Mouse (Mus musculus): ENCODE data around the gene Banp.

Banp gene

GRCm38 (mm10) chr8:121980792-121981519, 31.4 kb downstream of the Banp start:
- DNase-seq (ENCODE audit: low spot score in 2 of 2) = no peak

DNA sequence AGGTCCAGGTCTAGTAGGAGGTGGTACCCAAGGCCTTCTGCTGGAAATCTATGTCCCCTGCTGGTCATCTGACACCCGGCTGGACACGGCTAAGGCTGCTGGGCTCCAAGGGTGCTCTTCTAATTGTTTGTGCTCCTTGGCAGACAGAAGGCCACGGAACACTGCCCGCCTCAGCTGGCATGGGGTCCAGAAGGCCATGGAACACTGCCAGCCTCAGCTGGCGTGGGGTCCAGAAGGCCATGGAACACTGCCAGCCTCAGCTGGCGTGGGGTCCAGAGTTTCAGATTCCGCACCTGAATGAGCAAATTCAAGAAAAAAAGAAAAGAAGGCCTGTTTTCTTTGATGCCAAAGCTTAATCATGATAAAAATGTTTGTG, 32.0 kb downstream of the Banp start:
- DNase-seq (ENCODE audit: low spot score in 2 of 2) = peak in 1 of 2 experiments; percentile 56

- no peak for DNase-seq (ENCODE audit: low spot score in 2 of 2)
Observed at GRCm38 (mm10) chr8:121985673-121986072, 36.1 kb downstream of the Banp start.

DNA sequence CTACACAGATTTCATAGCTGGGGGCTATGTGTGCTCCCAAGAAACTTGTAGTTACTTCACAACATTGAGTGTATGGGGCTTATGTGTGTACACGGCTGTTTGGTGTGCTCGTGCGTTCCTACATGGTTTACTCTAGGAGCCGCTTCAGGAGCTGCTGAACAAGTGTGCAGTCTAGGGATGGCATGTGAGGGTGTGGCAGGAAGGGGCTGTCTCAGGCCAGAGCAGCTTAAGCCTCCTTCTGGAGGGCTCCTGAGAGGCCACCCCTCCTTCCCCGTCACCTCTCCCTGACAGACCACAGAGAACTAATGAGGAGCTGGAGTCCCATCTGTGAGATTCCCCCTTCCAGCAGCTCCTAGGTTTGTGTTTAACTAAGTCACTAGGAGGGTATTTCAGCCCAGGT, 38.3 kb downstream of the Banp start:
- no peak for DNase-seq (ENCODE audit: low spot score in 2 of 2)

GRCm38 (mm10) chr8:121990506-121991255, 41.1 kb downstream of the Banp start:
- DNase-seq (ENCODE audit: low spot score in 2 of 2) = no peak

- no peak for DNase-seq (ENCODE audit: low spot score in 2 of 2)
Observed at GRCm38 (mm10) chr8:121991611-121992010, 42.1 kb downstream of the Banp start.

- no peak for DNase-seq (ENCODE audit: low spot score in 2 of 2)
Observed at GRCm38 (mm10) chr8:121992911-121993310, 43.4 kb downstream of the Banp start.

DNA sequence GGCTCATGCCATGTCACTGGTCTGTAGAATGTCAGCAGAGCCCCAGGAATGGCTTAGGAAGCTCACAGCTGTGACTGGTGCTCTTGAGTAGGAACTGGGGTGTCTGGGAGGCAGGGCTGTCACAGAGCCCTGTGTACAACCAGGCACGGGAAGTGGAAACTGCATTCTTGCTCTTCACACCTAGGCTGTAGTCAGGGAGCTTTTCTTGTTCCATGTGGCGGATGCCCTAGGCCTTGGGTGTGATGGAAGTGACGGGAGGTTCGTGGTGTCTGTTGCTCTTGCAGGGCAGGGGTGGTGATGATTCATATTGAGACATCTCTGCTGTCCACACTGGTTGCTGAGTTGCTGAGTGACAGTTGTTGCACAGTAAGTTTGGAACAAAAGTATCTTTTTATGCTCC, 45.6 kb downstream of the Banp start:
- DNase-seq (ENCODE audit: low spot score in 2 of 2) = no peak

DNA sequence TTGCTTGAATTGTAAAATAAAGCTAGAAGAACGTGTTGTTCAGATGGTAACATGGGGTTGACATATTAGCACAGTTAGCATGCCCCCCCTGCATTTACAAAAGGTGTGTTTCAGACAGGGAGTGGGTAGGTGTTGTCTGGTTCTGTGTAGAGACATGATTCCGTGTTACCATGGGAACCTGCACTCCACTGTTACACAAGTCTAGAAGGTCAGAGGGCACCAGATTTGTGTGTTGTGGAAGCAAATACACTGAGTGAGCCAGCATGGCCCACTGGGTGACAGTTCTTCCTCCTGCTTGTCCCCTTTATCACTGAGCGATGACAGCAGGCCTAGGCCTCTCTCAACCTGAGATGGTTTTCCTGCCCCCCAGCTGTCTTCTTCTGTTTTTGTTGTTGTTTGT, 46.3 kb downstream of the Banp start:
- no peak for DNase-seq (ENCODE audit: low spot score in 2 of 2)

GRCm38 (mm10) chr8:121998631-121999030, 49.1 kb downstream of the Banp start:
- DNase-seq (ENCODE audit: low spot score in 2 of 2) = no peak

DNA sequence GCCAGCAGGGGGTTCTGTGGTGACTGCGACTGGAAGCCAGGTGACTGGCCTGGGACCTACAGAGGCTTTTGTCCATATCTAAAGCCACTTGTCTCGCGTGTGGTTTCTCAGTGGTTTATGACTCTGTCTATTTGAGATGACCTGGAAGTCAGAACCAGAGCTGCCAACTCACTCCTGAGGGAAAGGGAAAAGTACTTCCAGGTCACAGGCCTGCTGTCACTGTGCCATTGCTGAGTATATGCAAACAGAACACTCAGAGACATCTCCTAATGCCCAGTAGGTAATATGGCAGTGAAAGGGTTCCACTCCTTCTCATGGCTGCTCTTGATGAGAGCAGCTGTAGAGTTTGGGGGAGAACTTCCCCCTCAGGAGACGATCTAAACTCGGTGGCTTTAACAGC, 49.7 kb downstream of the Banp start:
- DNase-seq (ENCODE audit: low spot score in 2 of 2) = no peak

- no peak for DNase-seq (ENCODE audit: low spot score in 2 of 2)
Observed at GRCm38 (mm10) chr8:122001339-122002115, 52.0 kb downstream of the Banp start.

DNA sequence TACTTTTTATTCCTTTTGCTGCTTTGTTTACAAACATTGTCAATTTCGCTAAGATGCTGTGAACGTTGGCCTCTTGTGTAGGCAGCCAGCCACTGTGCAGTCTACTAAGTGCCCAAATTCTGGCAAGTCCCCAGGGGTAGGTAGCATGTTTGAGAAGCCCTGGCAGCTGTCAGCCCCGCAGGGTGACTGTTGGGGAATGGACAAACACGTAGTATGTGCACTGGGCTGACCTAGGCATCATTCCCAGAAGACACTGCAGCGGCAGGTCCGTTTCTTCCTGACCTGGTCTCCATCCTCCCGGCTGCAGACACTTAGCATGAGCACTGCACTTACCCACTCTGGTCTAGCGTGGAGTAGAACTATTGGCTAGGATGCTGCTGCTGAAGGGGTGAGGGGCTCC, 54.1 kb downstream of the Banp start:
- no peak for DNase-seq (ENCODE audit: low spot score in 2 of 2)

DNA sequence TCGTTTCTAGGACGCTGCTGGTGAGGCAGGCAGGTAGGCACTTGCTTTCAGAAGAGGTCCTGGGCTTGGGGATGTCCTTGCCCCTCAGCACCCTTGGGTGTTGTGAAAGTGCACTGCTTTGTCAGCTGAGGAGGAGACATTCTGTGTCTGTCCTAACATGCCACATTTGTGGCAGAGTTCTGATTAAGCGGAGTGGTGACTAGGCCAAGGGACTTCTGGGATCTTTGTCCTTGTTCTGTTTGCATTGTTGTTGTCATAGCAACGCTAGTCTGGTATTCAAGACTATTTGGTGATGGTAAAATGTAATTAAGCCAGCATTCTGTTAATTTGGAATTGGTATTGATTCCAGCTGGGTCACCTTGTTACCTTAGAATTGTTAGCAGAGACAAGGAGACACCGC, 54.6 kb downstream of the Banp start:
- no peak for DNase-seq (ENCODE audit: low spot score in 2 of 2)

DNA sequence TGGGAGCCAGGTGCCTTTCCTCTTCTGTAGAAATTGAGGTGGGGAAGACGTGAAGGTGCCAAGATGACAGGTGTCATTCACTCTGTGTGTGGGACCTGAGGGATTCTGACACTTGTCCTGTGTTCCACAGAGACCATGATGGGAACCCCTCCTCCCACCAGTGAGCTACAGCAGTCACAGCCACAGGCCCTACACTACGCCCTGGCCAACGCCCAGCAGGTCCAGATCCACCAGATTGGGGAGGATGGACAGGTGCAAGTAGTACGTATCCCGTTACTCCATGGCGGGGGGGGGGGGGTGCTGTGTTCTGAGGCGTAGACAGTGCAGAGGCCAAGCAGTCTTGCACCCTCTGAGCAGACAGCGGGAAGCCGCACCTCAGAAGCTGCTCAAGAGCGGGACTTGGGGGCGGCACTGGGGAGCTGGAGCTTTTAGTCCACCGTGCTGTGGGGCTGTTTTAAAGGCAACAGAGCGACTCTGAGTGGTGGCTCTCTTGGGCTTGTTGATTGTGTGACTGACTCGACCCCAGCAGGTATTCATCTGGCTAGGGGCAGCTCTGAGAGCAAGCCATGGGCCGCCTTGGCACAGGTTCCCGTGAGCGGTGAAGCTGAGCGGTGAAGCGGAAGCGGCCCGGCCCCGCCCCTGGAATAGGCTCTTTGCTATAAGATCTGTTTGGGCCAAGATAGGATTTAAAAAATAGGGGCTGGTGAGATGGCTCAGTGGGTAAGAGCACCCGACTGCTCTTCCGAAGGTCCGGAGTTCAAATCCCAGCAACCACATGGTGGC, 56.1 kb downstream of the Banp start:
- no peak for DNase-seq (ENCODE audit: low spot score in 2 of 2)

GRCm38 (mm10) chr8:122006688-122007484, 57.3 kb downstream of the Banp start:
- peak; percentile 48 to 59 for DNase-seq (ENCODE audit: low spot score in 2 of 2)

DNA sequence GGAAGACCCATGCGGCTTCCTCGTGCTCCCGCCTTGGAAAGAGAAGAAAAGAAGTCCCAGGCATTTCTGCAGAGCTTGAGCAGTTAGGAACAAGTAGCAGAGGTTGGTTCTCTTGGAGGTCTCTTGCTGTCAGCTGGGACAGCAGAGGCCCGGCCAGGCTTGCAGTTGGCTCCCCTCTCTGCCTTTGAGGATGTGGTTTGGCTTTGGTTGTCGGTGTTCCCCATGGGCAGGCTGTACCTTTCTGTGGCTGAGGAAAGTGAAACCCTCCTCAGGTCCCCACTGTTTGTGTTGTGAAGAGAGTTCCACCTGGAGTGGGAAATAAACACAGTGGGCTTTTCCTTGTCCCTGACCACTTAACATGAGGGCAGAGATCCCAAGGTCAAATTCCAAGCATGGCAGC, 58.8 kb downstream of the Banp start:
- no peak for DNase-seq (ENCODE audit: low spot score in 2 of 2)

GRCm38 (mm10) chr8:122010638-122011037, 61.1 kb downstream of the Banp start:
- no peak for DNase-seq (ENCODE audit: low spot score in 2 of 2)

- no peak for DNase-seq (ENCODE audit: low spot score in 2 of 2)
Observed at GRCm38 (mm10) chr8:122011066-122011588, 61.6 kb downstream of the Banp start.

- peak; percentile 59 to 64 for DNase-seq (ENCODE audit: low spot score in 2 of 2)
Observed at GRCm38 (mm10) chr8:122014606-122015005, 65.1 kb downstream of the Banp start.

Measured in right cerebral cortex, postnatal 10 days (tissue).